Mouse (Mus musculus): ENCODE measurements around the gene Prss50.

The Prss50 gene

DNA sequence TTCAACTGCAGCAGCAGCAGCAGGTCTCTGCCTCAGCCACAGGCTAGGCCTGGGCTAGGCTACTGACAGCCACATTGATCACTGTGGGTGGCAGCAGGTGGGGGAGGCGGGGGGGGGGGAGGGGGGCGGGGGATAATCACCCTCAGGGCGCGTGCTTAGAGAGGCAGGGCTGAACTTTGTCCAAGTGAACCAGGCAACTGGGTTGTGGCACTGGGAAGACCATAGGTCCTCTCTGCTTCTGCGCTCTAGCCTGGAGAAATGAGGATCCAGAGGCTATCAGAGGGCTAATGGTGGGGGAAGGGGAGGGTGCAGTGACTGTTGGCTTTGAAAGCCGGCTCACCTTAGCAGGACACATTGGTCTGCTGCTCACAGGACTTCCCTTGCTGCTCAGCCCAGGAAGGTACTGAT is 17.5 kb downstream of the Prss50 start:
- DNase-seq = no peak

DNA sequence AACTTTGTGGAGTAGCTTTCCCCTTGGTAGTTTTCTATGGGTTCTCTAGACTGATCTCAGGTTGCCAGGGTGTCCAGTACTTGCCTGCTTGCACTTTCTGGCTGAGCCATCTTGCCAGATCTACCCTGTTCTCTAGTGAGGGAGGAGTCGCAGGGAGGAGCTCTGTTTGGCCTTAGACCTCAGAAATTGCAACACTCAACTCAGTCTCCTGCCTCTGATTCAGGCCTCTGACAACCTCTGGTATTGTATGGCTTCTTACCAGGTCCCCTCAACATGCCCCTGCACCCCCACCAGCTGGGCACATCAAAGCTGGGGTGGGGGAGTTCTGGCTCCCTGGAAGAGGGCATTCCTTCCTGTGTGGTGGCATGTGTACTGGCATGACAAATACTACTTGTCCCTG is 19.6 kb downstream of the Prss50 start:
- no peak for DNase-seq

DNA sequence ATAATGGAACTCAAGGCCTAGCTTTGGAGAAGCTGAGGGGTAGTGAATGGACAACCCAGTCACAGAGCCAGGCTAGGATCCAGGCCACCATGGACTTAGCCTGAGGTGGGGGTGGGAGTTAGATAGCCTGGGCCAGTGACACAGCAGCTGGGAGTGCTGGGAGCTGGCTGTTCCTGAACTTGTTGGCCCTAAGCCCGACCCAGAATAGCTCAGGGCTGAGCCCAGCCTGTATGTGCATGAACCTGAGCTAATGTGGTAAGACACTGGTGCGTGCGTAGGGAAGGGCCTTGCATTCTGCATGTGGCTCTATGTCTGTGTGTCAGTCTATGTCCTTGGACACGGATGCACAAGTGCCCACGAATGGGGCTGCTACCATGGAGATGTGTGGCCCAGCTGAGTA is 20.1 kb downstream of the Prss50 start:
- DNase-seq = no peak

DNA sequence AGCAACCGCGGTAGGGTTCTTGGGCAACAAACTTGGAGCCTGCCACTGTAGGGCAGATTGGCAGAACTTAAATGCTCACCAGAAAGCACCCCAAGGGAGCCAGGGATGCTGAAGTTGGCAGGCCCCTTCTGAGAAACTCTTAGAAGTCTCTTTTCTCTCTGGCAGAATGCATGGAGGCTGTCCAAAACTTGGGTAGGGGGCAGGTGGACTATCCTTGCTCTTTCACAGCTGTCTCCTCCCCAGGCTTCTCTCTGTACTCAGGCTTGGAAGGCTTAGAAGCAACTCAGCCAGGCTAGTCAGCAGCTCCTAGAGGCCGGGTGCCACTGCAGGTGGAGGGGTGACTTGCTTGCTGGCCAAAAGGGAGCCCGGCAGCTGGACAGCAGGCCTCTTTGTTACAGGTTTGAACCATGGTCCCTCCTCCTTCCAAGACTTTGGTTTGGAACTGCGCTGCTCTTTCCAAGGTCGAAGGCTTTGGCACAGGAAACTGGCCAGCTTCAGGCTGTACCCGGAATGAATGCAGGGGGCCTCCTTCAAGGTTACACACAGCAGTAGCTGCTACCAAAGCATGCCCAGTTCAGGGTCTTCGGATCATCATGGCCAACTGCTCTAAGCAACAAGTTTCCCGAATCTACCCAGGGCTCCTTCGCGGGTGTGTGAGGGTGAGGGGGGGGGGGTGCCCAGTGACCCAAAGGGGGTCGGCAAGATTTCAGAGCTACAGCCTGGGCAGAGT is 21.6 kb downstream of the Prss50 start, which contains the start of gene Als2cl:
Als2cl (plus strand) TSS at position 680 of the 730 bp plus-strand sequence.
- no peak for DNase-seq

DNA sequence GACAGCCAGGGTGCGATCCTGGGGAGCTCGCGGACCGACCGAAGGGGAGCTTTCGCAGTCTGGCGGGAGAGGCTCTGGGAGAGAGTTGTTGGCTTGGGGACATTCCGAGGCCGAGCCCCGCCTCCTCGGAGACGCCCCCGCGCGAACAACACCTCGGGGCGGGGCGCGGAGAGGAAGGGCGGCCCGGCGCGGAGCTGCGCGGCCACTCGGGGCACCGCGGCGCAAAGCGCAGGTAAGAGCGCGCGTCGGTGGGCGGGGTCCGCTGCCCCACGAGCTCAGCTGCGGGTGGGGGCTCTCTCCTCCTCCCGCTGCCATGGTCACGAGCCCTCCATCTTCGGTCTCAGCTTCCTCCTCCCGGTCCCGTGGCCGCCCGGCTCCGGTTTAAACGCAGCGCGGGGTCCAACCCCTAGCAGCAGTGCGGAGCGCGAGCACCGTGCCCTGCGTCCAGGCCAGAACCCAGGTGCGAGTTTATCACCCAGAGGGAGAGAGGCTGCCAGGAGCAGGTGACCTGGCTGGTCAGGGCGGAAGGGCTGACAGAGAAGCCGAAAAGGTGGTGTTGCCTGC is 22.3 kb downstream of the Prss50 start, which contains the start of gene Tmie:
Tmie (minus strand) TSS at position 116 of the 564 bp plus-strand sequence.
- DNase-seq = peak; percentile 50 to 51

DNA sequence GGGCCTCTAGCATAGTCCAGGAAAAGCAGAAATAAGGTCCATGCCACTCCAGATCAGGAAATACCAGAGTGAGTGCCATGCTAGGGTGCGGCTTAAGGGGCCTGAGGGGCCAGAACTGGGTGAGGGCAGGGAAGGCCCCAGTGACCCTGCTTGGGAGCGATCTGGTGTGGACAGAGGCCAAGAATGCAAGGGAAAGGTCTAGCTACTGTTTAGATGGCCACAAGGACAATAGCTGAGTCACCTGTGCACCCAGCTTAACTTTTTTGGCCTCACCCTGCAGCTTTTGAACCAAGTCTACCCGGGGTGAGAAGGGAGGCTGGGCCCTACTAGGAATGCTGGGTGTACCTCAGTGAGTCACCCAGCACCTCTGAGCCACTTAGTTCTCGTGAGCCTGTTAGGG is 23.0 kb downstream of the Prss50 start:
- no peak for DNase-seq

DNA sequence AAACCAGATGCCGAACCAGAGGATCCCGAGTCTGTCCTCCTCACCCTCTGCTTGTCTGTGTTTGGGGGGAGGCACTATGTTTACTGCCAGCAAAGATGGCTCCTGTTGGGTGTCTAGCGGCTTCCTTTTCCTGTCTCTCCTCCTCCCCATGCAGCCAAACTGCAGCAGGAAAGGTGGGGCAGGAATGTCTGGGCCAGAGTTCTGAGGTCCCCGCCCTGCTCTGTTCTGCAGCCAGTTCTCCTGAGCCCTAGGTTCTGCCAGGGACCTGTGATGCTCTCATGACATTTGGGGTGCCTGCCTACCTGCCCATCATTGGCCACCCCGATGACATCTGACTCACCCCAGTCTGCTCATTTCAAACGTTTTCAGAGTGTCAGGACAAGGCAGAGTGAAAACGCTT is 24.2 kb downstream of the Prss50 start:
- DNase-seq = no peak

DNA sequence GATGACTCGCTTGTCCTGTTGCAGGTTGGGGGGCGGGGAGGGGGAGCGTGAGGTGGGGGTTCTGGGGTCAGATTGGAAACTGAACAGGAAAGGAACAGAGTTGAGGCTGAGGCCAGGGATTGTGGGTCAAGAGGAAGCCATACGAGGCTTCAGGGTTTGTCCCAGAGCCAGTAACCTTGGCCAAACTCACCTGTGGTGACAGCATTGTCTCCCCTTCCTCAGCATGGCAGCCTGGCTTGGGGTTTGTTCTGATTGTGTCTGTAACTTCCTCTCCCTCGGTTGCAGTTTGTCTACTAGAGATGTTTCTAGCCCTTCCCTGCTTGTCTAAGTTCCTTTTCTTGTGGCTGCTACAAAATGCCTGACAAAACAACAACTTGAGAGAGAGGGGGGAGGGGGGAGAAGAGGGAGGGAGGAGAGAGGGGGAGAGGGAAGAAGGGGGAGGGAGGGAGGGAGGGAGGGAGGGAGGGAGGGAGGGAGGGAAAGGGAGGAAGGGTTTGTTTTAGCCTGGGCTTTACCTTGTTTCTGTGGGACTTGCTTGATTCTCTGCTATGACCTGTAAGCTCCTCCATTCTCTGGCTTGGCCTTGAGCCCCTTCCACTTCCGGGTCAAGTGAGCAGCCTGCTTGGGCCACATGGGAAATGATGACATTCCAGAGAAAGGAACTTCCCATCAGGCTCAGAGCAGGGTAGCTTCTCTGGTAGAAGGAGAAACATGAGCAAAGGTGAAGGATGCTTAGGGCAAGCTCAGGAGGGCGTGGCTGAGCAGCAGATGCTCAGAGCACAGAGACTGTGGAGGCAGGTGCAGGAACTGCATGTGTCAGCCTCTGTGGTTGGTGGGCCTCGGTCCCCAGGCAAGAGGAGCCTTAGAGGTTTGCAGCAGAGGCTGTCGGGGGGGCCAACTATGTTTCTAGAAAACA is 29.9 kb downstream of the Prss50 start:
- DNase-seq = no peak

DNA sequence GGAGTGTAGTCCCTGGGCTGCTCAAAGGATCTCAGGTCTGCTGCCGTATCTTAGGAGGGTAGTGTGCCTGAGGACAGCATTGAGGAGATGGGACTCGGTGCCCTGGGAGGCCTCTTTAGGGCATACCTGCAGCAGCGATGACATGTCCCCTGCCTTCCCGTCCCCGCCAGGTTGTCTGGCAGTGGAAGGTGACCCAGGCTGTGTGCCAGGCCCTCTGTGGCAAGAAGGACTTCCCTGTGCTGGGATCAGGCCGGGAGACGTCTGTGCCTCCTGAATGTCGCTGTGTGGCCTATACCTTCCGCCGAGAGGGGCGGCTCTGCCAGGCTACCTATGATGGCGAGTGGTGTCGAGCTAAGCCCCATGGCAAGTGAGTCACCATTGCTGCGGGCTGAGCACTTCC is 31.2 kb downstream of the Prss50 start:
- no peak for DNase-seq

DNA sequence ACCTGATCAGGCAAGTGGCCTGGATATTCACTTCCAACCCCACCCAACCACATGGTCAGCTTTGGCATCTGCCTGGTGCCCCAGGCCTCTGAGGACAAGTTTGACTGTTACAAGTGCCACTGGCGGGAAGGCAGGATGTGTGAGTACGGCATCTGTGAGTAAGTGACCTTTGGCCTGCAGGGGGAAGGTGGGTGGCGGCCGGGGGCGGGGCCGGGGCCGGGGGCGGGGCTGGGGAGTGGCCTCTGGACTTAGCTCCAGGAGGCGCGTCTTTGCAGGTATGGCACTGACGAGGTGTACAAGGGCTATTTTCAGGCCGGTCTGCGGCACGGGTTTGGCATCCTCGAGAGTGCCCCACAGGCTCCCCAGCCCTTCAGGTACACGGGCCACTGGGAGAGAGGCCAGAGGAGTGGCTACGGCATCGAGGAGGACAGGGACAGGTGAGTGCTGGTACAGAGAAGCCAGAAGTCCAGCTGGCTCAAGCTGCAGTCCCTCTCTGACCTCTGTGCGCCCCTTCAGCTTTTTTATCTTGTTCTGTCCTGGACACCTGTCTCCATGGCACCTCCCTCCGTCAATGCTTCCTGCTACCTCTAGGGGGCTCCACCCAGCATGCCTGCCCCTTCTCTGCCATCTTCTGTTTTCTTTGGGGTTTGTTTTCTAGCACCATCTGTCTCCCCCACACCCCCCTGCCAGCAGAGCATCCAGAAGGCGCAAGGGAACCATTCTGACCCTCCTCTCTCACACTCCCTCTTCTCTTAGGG is 32.4 kb downstream of the Prss50 start:
- DNase-seq = no peak

DNA sequence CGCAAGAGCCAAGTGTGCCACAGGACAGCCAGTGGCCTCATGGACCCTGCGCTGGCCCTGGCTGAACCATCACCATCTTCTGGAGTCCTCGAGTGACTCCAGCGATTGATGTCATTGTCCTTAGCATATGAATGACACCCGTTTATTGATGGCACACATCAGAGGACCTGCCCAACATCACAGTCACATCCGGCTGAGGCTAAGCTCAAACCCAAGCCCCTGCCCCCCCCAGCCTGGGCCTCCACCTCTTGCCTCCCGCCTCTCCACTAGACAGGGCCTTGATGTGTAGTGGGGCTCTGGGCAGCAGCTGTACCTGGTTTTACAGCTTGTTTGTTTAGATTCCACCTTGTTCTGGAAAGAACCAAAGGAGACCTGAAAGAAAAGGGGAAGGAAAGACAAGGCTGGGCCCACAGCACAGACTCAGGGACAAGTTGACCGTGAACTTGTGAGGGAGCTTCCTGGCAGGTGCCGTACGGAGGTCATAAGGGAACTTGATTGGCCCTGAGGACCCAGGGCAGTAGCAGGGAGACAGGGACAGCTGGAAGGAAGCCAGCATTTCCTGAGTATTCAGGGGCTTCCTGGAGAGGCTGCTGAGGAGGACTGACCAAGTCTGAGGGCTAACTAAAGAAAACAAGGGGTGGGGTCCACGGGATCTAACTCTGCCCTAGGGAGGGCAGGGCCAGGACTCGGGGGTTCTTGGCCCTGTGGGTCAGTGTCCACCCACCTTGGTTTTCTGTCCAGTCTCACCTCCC is 33.5 kb downstream of the Prss50 start:
- no peak for DNase-seq

DNA sequence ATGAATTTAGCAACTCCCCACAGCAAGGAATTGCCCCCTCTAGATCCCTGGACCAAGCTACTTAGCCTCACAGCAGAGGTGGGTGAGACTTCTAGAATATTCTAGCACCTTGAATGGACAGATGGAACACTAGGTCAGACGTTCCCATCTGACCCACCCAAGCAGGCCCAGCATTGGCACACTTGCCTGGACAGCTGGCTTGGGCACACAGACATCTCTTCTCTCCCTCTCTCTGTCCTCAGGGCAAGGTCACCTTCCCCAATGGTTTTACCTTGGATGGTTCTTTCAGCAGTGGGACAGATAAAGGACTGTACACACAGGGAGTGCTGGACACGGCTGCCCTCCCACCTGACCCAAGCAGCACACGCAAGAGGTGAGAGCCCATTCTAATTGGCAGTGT is 34.8 kb downstream of the Prss50 start:
- no peak for DNase-seq

DNA sequence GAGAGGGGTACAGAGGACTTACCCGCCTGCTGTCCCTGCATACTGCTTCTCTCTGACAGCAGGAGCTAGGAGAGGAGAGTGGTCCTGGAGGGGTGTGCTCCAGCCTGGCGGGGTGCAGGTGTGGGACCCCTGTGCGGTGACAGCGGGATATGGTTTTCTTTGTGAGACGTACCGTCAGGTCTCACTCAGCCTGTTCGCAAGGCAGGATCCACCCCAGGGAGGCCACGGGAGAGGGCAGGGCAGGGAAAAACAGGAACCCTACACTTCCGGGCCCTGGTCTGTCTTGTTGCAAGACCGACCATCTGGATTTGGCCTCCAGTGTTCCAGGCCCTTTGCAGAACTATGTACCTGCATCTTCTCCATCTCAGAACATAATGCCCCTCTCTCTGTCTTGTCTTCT is 35.7 kb downstream of the Prss50 start:
- no peak for DNase-seq

DNA sequence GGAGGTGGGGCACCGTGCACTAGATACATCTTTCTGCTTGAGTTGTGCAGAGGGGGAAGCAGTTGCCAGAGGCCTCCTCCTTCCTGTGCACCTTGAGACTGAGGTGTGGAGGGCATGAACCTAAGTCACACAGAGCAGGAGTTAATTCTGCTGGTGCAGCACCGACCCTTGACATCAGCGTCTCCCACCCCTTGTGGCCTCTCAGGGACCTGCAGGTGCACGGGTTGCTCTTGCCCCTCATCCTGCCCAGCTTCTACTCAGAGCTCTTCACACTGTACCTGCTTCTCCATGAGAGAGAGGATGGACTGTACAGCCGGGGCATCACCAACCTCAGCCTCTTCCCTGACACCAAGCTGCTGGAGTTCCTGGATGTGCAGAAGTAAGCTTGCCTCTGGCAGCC is 37.7 kb downstream of the Prss50 start:
- no peak for DNase-seq

DNA sequence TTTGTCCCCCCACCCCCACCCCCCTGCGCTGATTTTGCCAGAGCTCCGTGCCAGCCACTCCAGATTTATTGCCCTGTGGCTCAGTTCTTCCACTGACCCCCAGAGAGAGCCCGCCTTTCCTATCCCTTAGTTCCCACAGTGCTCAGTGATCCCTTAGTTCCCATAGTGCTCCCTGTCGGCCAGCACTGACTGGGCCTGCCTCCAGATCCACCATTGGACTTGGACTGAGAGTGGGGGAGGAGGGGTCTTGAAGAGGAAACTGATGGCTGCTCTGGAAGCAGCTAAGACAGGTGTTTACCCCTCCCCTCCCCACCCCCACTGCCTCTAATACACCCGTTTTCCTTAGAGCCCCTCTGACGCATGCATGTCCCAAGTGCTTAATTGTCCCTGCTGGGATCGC is 38.2 kb downstream of the Prss50 start:
- no peak for DNase-seq

DNA sequence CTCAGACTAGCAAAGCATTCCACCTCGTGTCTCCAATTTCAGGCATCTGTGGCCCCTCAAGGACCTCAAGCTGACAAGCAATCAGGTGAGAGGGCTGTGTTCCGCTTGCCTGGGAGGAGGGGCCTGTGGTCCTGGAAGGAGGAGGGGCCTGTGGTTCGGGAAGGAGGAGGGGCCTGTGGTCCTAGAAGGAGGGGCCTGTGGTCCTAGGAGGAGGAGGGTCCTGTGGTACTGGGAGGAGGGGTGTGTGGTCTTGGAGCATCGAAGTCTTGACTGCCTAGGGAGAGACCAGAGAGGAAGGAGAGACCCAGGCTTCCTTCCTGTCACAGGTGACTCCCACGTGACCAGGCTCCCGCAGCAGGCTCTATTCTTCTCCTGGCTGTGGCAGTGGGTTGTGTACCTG is 38.8 kb downstream of the Prss50 start:
- DNase-seq = peak; percentile 23 to 49

DNA sequence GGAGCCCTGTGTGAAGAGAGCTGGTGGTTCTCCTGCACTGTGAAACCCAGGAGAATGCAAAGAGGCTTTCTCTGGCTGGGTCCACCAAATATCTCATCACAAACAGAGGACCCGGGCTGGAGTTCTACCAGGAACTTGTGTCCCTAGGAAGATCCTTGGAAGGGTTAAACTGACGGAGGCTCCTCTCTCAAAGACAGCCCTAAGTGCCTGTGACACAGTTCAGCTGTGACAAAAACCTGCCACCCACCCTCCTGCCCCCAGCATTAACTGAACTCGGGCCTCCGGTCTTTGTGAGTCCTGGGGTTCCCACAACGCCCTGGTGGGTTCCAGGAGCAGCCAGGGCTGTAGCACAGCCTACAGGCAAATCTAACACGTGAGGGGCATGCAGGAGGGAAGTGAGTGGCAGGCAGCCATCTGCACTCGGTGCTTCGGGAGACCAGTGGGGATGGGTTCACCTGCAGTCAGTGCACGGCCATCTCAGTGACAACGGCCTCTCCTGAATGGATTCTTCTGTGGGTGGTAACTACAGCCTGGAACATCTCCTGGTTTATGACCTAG is 41.8 kb downstream of the Prss50 start:
- no peak for DNase-seq

DNA sequence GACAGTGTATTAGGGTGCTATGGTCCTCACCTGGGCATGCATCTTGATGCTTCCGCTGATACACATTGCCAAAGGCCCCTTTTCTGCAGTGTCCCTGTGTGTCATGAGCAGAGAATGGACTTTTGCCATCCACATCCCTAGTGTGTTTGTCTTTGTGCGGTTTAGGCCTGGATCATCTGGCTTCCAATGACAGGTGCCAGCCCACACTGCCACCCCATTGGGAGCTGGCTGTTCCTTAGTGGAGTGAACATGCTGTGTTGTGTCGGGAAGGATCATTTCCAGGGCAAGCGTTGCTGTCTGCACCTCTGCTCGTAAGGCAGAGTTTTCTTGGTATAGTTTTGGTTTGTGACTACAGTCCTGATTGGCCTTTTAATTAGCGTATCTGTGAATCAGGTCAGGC is 43.4 kb downstream of the Prss50 start:
- DNase-seq = no peak

DNA sequence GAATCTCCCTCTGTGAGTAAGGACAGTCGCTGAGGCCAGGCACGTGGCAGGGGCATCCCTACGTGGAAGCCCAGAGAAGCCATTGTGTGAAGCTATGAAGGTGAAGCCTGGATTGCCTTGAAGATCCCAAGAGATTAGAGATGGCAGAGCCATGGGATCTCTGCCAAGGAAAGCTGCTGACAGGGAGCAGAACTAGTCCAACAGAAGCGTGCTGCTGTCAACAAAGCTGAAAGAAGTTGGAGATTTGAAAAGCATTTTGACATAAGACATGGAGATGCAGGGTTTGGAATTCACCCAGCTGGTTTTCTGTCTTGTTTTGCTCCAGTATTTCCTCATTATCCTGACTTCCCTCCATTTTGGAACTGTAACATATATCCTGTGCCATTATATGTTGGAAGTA is 44.5 kb downstream of the Prss50 start:
- DNase-seq = no peak

DNA sequence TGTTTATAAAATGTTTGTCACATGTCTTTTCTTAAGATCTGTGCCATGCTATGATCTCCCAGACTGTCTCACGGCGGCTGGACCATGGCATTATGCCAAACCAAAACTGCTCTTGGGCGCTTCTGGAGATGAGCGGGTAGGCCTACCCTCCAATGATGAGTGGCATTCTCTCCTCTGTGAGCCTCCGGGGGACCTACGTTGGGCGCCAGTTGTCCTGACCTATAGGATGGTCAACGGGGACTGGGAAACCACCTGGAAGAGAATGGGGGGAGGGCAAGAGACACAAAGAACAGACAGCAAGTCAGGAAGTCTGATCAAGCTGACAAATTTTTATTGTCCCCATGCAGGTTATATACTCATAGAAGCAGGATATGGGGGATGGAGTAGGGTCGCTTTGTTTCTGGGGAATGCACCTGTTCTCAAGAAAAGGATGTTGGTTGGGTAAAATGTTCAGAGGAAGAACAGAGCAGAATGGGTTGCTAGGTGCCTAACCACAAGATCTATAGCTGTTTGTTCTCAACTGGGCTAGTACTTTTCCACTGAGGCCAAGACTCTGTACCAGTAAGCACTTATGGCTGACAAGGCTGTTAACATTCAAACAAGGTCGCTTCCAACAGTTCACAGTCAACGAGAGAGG is 49.6 kb downstream of the Prss50 start:
- DNase-seq = no peak
